Mouse (Mus musculus): ENCODE results near the gene Sik3.

Sik3 gene

GRCm38 (mm10) chr9:46012091-46013008 lies at the start of gene Sik3, which contains the start of gene Pafah1b2:
Gene Sik3, plus strand, starts transcription at chr9:46012820.
Gene Pafah1b2, minus strand, starts transcription at chr9:46012690.
- DNase-seq (ENCODE audit: low spot score): peak; percentile 92

- DNase-seq (ENCODE audit: low spot score): no peak
Measured at GRCm38 (mm10) chr9:45963577-45963976, 49.0 kb upstream of the Sik3 start.

GRCm38 (mm10) chr9:45976884-45977283 lies 35.7 kb upstream of the Sik3 start:
- DNase-seq (ENCODE audit: low spot score): no peak

GRCm38 (mm10) chr9:45979778-45980177 lies 32.8 kb upstream of the Sik3 start:
- DNase-seq (ENCODE audit: low spot score): no peak

- no peak for DNase-seq (ENCODE audit: low spot score)
Measured at GRCm38 (mm10) chr9:45980611-45981010, 32.0 kb upstream of the Sik3 start.

GRCm38 (mm10) chr9:45981331-45981730 lies 31.3 kb upstream of the Sik3 start:
- DNase-seq (ENCODE audit: low spot score): no peak

- DNase-seq (ENCODE audit: low spot score): peak; percentile 57
Measured at GRCm38 (mm10) chr9:45983676-45984408, 28.8 kb upstream of the Sik3 start.

- DNase-seq (ENCODE audit: low spot score): peak; percentile 92
Measured at GRCm38 (mm10) chr9:45984409-45985228, 28.0 kb upstream of the Sik3 start.

GRCm38 (mm10) chr9:45985229-45985567 lies 27.4 kb upstream of the Sik3 start:
- peak; percentile 38 for DNase-seq (ENCODE audit: low spot score)

- DNase-seq (ENCODE audit: low spot score): no peak
Measured at GRCm38 (mm10) chr9:45999009-45999408, 13.6 kb upstream of the Sik3 start.

- DNase-seq (ENCODE audit: low spot score): peak; percentile 51
Measured at GRCm38 (mm10) chr9:46003729-46004128, 8.9 kb upstream of the Sik3 start.

GRCm38 (mm10) chr9:46004529-46004928 lies 8.1 kb upstream of the Sik3 start:
- no peak for DNase-seq (ENCODE audit: low spot score)

- DNase-seq (ENCODE audit: low spot score): no peak
Measured at GRCm38 (mm10) chr9:46006224-46006623, 6.4 kb upstream of the Sik3 start.

- DNase-seq (ENCODE audit: low spot score): no peak
Measured at GRCm38 (mm10) chr9:46008931-46009668, 3.5 kb upstream of the Sik3 start.

GRCm38 (mm10) chr9:46009669-46009983 lies 3.0 kb upstream of the Sik3 start:
- no peak for DNase-seq (ENCODE audit: low spot score)

GRCm38 (mm10) chr9:46011094-46011970 lies 1.3 kb upstream of the Sik3 start:
- no peak for DNase-seq (ENCODE audit: low spot score)

- peak; percentile 83 for DNase-seq (ENCODE audit: low spot score)
Measured at GRCm38 (mm10) chr9:46013009-46013586, 478 bp downstream of the Sik3 start.

- DNase-seq (ENCODE audit: low spot score): no peak
Measured at GRCm38 (mm10) chr9:46013616-46014015, 996 bp downstream of the Sik3 start.

GRCm38 (mm10) chr9:46014251-46014681 lies 1.6 kb downstream of the Sik3 start:
- no peak for DNase-seq (ENCODE audit: low spot score)

- DNase-seq (ENCODE audit: low spot score): no peak
Measured at GRCm38 (mm10) chr9:46015081-46015551, 2.5 kb downstream of the Sik3 start.
